Mouse (Mus musculus) embryonic fibroblast, embryonic 13.5 days (primary cell): ENCODE measurements around the gene Hspa2.

Source experiments
- CTCF ChIP-seq: IDR thresholded peaks from 2 replicates; pipeline ENCODE4 v1.5.1; 2011; ENCODE audit warnings: mild to moderate bottlenecking, control low read depth, low read length, moderate library complexity, borderline replicate concordance; ENCODE audit not compliant: insufficient read depth
- POLR2A ChIP-seq: IDR thresholded peaks from 2 replicates; pipeline ENCODE4 v1.6.1; 2011; ENCODE audit warnings: low read depth, mild to moderate bottlenecking, control low read depth, low read length, moderate library complexity

DNA sequence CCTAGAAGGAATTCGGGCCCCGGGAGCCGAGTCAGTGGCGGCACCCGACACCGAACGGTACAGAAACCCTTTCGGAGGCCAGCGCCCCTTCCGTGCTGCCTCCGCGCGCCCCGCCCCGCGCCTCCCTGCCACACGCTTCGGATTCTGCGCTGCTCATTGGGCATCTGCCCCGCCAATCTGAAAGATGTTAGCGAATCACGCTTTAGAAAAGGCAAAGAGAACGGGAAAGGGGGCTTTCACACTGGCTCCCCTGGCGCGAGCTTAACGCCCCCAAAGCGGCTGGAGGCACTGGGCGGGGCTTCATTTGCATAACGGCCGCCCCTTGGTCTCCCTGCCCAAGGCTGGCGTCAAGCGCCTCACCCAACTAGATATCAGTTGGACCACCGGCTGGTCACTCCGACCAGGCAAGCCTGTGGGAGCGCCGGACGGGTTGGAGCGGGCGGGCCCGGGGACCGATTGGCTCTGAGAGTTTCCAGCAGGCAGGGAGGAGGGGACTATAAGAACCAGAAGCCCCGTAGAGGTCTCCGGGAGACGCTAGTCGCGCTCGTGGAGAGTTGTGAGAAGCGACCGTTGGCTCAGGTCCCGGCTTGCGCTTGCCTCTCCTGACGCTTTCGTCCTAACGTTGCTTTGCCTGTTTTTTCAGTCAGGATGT is at the start of gene Hspa2:
- TF ChIP-seq CTCF (no peak), POLR2A (peak; percentile 100)
